Mouse (Mus musculus) G1E-ER4 (cell line): ENCODE data around the gene Qprt. TPM values are rescaled to one million over a fixed set of nuclear protein-coding genes. Genes with fewer than 3 reads are reported as not detected.
"Not testable (repeated sequence)": the region's sequence is repeated elsewhere in the genome, so short reads cannot be mapped to it uniquely, and the experiment has no call there.

Experiments
- GATA1 ChIP-seq: IDR thresholded peaks from one replicate; pipeline ENCODE4 v1.8.0; 2012; ENCODE audit warnings: low read length, inconsistent platforms
- polyA plus RNA-seq: library from polyadenylated mRNA; stranded (reverse); fragments of >175 nt; gene quantifications from 2 replicates; pipeline ENCODE4 v1.2.3, GENCODE M21; 2012

Gene Qprt
- polyA plus RNA-seq, 1 experiment: 0.98 TPM

DNA sequence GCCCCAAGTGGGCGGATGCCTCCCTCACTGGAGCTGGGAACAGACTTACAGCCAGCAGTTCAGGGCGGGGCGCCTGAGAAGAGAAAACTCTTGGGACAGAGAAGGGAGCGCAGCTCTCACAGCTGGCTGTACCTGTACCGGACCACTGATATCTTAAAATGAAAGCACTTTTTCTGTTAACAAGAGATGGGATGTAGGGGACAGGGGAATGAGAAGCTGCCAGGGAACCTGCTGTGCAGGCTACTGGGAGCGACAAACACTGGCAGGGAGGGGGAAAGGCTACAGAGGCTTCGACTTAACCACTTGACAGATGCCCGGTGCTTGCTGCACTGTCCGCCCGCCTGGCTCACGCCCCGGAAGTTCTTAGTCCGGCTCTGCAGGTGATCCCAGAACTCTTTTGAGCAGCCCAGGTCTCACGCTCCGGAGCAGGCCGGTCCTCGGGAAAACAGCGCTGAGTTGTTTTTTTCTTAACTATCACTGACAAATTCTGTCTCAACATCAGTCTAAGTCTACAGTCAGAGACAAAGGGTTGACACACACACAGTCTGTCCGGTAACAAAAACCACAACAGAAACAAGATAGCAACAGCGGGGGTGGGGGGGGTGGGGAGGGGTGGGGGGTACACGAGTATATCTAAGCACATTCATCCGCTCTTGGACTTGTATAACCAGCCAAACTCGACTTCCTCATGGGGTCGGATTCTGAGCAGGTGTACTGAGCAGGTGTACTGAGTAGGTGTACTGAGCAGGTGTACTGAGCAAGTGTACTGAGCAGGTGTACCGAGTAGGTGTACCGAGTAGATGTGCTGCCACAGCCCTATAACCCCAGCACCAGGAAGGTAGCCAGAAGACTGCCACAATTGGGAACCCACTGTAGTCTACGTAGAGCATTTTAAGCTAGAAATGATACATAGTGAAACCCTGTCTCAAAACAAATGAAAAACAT is 32.9 kb downstream of the Qprt start:
- no peak for TF ChIP-seq GATA1

DNA sequence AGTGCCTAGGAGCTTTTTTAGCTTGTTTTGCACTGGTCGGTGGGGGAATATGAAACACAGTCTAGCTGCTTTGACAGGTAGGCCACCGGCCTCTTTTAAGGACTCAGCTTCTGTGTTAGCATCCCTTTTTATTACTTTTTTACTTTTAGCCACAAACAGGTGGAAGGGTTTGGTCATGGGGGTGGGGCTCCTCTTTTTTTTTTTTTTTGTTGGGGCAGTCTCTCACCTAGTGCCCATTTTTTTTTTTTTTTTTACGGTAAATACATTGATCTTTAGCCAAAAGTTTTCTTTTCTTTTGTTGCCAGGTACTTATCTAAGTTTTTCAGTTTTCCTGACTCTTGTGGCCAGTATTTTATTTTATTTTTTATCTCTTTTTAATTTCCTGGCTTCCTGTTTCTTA is 33.9 kb downstream of the Qprt start:
- no peak for TF ChIP-seq GATA1

DNA sequence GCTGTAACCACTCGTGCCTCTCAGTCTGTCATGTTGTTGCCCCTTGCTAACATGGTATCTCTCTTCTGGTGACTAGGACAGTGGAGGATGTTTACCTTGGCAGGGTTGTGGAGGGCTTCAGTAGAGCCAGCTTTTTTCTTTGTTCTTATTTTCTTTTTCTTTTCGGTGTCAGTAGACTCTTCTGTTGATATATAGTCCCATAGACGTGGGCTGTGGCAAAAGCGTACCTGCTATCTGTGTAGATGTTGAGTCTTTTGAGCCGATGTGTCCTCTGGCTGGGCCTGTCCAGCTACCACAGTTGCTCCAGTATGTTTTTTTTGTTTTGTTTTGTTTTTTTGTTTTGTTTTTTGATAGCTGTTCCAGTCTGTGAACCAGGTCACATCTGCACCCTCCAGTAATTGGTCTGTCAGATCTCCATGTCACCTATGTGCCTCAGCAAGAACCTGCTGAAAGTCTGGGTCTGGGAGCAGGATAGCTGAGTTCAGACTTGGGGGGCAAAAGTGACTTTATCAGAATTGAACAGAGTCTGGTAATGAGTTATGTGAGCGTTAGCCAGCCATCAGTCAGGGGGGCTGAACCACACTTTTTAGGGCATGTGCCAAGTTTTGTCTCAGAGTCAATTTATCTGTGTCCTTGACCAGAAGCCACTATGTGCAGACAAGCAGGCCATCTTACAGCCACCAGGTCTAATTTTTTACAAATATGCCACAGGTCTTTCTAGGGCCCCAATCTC is 34.6 kb downstream of the Qprt start, which contains the start of gene Zg16:
Zg16 (minus strand) TSS at position 51 of the 733 bp plus-strand sequence.
- not testable (repeated sequence) for TF ChIP-seq GATA1

DNA sequence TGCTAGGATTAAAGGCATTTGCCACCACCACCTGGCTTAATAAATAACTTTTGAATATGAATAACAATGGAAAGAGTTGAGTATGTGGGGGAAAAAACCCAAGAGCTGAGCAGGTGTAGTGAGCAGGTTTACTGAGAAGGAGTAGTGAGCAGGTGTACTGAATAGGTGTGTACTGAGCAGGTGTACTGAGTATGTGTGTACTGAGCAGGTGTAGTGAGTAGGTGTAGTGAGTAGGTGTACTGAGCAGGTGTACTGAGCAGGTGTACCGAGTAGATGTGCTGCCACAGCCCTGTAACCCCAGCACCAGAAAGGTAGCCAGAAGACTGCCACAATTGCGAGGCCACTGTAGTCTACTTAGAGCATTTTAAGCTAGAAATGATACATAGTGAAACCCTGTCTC is 37.2 kb downstream of the Qprt start:
- TF ChIP-seq GATA1: no peak

DNA sequence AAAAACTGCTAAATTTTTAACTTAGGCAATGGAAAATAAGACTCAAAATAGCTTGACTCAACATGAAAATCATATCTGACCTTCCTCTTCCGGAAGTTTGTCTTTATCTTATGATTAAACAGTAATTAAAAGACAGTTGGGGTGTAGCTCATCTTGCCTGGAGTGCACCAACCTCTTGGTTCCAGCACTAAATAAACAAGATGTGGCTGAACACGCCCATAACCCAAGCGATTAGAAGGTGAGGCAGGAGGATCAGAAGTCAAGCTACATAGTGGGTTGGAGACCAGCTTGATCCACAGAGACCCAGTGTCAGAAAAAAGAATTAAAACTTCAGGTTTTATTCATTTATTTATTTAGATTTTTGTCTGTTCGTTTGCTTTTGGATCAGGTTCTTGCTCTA is 38.3 kb downstream of the Qprt start:
- TF ChIP-seq GATA1: no peak

DNA sequence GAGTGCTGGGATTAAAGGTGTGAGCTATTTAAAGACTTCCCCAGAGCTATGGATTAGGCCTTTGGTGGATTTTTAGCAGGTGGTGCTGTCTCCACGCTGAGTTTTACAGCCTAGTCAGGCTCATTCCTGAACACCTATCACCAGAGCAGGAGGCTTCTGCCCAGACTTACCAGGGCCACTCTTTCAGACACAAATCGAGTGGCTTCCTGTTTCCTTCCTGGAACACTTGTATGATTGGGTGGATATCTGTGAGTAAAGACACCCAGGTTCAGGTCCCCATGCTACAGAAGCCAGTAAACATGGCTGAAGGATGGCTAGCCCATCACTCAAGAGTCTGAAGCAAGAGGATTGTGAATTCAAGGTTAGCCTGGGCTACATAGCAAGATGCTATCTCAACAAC is 39.0 kb downstream of the Qprt start:
- no peak for TF ChIP-seq GATA1

DNA sequence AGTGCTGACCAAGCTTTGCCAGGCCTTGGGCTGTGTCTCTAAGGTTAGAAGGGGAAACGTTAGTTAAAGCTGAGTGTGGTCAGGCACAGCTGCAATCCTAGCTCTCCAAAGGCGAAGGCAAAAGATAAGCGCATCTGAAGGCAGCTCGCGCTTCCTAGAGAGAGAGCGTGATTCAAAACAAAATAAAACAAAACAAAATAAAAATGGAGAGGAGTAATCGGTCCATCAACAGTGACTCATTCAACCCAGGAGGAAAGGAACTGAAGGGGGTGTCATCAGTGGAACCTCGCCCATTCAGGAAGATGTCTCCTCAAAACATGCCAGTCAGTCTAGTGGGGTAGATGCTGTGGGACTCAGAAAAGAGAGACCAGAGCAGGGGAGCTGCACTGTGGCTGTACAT is 39.8 kb downstream of the Qprt start:
- TF ChIP-seq GATA1: no peak

DNA sequence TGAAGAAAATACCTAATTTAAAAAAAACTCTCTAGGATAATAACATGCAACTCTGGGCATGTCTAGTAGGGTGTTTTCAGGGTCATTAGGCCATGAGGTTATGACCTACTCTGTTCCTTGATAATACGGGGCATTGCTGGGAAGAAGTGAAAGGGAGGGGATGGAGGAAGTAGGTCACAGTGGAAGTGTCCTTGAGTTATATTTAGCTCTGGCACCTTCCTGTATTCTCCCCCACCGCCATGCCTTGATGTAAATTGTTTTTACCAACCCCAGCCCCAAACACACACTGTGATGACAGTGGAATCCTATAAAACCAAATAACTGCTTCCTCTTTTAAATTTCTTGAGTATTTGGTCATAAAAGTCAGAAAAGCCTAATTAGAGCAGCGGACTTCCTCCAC is 42.0 kb downstream of the Qprt start:
- TF ChIP-seq GATA1: no peak

DNA sequence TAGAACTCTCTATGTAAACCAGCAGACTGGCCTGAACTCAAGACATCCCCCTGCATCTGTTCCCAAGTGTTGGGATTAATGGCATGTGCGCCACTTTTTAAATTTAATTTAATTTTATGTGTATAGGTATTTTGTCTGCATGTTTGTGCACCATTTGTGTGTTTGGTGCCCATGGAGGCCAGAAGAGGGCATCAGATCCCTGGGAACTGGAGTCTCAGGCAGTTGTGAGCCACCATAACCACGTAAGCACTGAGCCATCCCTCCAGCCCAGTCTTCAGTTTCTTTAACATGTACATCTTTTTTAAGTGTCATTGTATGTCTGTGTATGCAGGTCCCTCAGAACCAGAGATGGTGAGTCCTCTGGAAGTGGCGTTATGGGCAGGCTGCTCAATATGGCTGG is 44.3 kb downstream of the Qprt start:
- TF ChIP-seq GATA1: no peak

DNA sequence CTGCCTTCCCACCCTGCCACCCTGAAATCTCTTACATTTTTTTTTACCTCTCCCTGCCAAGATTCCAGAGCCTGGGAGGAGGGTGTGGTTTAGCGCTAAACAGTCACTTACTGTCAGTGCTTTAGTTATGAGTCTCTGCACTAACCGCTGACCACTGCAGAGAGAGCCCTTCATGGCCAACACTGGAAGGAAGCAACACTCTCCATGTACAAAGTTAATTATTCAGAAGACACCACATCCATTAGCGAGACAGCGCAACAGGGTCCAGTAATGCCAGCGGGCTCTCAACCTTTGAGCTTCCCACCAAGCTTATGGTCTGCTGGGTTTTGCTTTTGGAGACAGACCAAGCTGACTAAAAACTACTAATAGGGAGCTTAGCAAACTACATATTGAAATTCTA is 45.8 kb downstream of the Qprt start:
- no peak for TF ChIP-seq GATA1

DNA sequence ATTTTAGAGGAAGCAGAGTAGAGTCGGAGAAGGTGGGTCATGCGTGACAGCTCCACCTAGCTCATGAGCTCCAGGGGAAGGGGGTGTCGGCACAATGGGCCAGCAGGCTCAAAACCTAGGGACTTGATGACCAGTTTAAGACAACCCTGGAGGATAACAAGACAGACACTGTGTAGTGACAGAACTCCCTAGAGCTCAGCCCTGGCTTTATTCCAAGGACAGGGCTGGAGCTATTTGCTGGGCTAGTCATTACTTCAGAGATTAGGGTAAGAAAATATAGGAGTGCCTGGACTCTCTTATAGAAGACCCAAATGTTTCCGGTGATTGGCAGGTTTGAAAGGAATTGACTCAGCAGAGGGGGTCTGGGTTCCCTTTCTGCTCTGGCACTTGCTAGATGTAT is 48.8 kb downstream of the Qprt start:
- no peak for TF ChIP-seq GATA1

DNA sequence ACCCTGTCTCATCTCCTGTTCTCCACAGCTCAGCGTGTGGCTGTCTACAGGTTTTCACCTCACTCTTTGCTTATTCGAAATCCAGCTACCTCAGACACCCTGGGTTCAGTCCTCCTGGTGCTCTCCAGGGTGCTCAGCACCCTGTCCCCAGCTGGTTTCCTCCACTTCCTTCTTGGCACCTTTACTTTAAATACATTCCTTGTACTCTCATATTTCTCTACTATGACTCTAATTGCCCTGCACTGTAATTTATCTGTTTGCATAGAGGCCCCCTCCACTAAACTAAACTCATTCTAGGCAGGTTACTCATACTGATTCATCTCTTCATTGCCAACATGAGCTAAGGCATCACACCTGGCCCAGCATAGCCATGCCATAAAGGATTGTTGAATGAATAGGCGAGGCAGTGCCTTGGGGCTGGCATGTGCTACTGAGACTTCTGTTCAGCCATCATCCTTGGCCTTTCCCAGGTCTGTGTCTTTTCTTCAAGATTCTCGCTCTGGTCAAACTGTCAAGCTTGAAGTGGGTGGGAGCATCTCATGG is 51.1 kb downstream of the Qprt start:
- TF ChIP-seq GATA1: no peak

DNA sequence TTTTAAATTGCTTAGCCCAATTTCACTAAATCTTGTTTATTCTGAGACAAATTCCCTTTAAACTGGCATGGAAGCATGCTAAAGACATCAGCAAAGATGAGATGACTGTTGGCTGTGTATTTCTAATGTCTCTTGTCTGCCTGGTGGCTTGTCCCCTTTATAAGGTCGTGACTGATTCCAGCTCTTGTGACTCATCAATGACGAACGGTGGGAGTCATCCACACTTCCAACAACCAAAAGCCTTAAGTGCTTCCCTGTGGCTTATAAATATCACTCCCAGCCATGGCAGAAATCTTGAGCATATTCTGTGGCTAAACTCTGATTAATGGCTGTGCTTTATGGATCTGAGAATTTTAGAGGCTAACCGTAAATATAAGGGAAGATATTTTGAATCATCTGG is 55.7 kb downstream of the Qprt start:
- TF ChIP-seq GATA1: no peak

DNA sequence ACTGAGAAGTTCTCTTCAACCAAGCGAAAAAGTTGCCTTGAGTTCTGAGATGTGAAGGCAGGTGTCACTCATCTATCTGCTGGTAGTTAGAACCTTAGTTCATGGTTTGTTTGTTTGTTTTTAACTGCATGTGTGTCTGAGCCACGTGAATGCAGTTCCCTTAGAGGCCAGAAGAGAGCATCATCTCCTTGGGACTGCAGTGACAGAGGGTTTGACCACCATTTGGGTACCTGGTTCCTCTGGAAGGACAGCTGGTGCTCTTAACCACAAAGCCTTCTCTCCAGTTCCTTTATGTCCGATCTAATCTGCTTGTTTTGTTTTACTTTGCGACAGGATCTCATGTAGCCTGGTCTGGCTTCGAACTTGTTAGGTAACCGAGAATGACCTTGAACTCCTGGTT is 56.5 kb downstream of the Qprt start:
- TF ChIP-seq GATA1: no peak

Other genes starting within 250 kb of the Qprt start
- gene Taok2, start 237.5 kb downstream of the Qprt start, polyA plus RNA-seq: 210 and 262 TPM in 2 replicates
- 54.6 and 89.1 TPM in 2 replicates for gene Tmem219, start 199.3 kb downstream of the Qprt start, polyA plus RNA-seq
- gene Kctd13, start 193.3 kb downstream of the Qprt start, polyA plus RNA-seq: 27.6 and 38.3 TPM in 2 replicates
- not detected in 2 replicates for gene Asphd1, start 172.6 kb downstream of the Qprt start, polyA plus RNA-seq
- 0.59 and 0.93 TPM in 2 replicates for gene Sez6l2, start 171.7 kb downstream of the Qprt start, polyA plus RNA-seq
- 94.7 and 114 TPM in 2 replicates for gene Cdipt, start 146.3 kb downstream of the Qprt start, polyA plus RNA-seq
- 0.04 and 0.16 TPM in 2 replicates for gene Cdiptos, start 146.1 kb downstream of the Qprt start, polyA plus RNA-seq
- 18.3 and 22.4 TPM in 2 replicates for gene Mvp, start 107.6 kb downstream of the Qprt start, polyA plus RNA-seq
- gene Pagr1b, start 105.7 kb downstream of the Qprt start, polyA plus RNA-seq: 4.9 and 12.5 TPM in 2 replicates
- gene Pagr1a, start 104.9 kb downstream of the Qprt start, polyA plus RNA-seq: 31.1 and 76.8 TPM in 2 replicates
- gene Gm42742, start 101.1 kb downstream of the Qprt start, polyA plus RNA-seq: 145 and 228 TPM in 2 replicates
- 0.53 and 1.9 TPM in 2 replicates for gene Prrt2, start 101.0 kb downstream of the Qprt start, polyA plus RNA-seq
- 820 and 1,081 TPM in 2 replicates for gene Maz, start 95.2 kb downstream of the Qprt start, polyA plus RNA-seq
- gene Kif22, start 79.8 kb downstream of the Qprt start, polyA plus RNA-seq: 45.3 and 56.9 TPM in 2 replicates
- gene Zg16, start 34.9 kb downstream of the Qprt start, polyA plus RNA-seq: not detected in 2 replicates
- 197 and 223 TPM in 2 replicates for gene AI467606, start 30.9 kb downstream of the Qprt start, polyA plus RNA-seq
- 104 and 107 TPM in 2 replicates for gene Spn, start 15.6 kb upstream of the Qprt start, polyA plus RNA-seq
- gene Cd2bp2, start 73.8 kb upstream of the Qprt start, polyA plus RNA-seq: 81.2 and 81.3 TPM in 2 replicates
- gene Tbc1d10b, start 86.2 kb upstream of the Qprt start, polyA plus RNA-seq: 58.8 and 62.5 TPM in 2 replicates
- gene Mylpf, start 86.7 kb upstream of the Qprt start, polyA plus RNA-seq: 1.2 and 4.3 TPM in 2 replicates
- 37.7 and 38.1 TPM in 2 replicates for gene Zfp553, start 110.8 kb upstream of the Qprt start, polyA plus RNA-seq
- 151 and 170 TPM in 2 replicates for gene Sept1, start 110.9 kb upstream of the Qprt start, polyA plus RNA-seq
- 86.6 and 115 TPM in 2 replicates for gene Zfp771, start 122.0 kb upstream of the Qprt start, polyA plus RNA-seq
- 108 and 177 TPM in 2 replicates for gene Dctpp1, start 138.5 kb upstream of the Qprt start, polyA plus RNA-seq
- 68.0 and 94.5 TPM in 2 replicates for gene Sephs2, start 151.8 kb upstream of the Qprt start, polyA plus RNA-seq
- gene Itgal, start 174.0 kb upstream of the Qprt start, polyA plus RNA-seq: 16.4 and 20.0 TPM in 2 replicates
- gene Zfp768, start 223.4 kb upstream of the Qprt start, polyA plus RNA-seq: 28.1 and 30.7 TPM in 2 replicates